Mouse (Mus musculus) hematopoietic stem cell, adult 5-6 weeks (primary cell): ENCODE data around the gene Pum1. TPM values are rescaled to one million over a fixed set of nuclear protein-coding genes. Genes with fewer than 3 reads are reported as not detected.

Experiments
- ATAC-seq, 2 experiments: fragments of 125-278 bp in 1 of 2; replicated peaks in 1 of 2; 2 replicates each; pipeline ENCODE4 v1.8.0; 2016 to 2017; ENCODE audit warnings: inconsistent platforms in 2 of 2, mild to moderate bottlenecking in 2 of 2, moderate number of reproducible peaks in 2 of 2, low read depth in 1 of 2, moderate TSS enrichment in 1 of 2; ENCODE audit not compliant: low FRiP score in 2 of 2, poor library complexity in 2 of 2, severe bottlenecking in 2 of 2, insufficient read depth in 1 of 2, low TSS enrichment in 1 of 2
- total RNA-seq: library from RNA; stranded (forward); fragments of 172-1452, 232-1000 nt; gene quantifications from 2 replicates; pipeline ENCODE4 v1.2.3, GENCODE M21; 2017

Pum1 gene
- total RNA-seq, 1 experiment from 2014 or later = 72.0 TPM

DNA sequence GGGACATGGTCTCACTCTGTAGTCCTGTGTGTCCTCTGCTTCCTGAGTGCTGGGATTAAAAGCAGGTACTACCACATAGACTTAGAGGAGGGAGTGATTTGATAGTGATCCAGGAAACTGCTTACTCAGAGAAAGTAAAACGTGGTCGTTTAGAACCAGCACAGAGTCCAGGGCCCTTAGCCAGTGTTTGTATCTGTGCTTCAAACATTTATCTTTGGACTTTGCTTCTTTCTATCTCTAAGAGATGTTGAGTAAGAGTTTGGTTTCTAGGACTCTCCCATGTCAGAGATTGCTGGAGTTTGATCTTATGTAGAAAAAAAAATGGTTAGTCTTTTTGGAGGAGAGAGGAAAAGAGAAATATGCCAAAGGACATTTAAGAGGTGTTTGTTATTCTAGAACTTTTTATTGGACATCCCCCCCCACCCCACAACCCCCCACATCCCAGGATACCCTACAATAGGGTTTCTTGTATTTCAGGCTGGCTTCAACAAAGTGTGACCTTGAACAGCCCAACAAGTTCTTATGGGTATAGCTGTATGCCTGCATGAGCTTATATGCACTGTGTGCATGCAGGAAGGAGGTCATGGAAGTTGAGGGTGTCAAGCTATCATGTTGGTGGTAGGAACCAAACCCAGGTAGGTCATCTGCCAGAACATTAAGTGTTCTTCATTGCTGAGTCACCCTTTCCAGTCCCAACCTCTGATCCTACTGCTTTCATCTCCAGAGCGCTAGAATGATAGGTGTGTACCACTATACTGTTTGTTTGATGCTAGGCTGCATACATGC is 43.3 kb downstream of the Pum1 start:
- ATAC-seq = no peak

- ATAC-seq = no peak
Observed at GRCm38 (mm10) chr4:130711353-130711848, 48.3 kb downstream of the Pum1 start.

GRCm38 (mm10) chr4:130712341-130712740 is 49.2 kb downstream of the Pum1 start:
- ATAC-seq = no peak; a peak in 1 of 4 replicates

- peak; percentile 36 to 50; a peak in 2 of 4 replicates for ATAC-seq
Observed at GRCm38 (mm10) chr4:130713430-130713829, 50.3 kb downstream of the Pum1 start.

GRCm38 (mm10) chr4:130715126-130715525 is 52.0 kb downstream of the Pum1 start:
- ATAC-seq = peak; percentile 13 to 36; a peak in 1 of 4 replicates

- no peak for ATAC-seq
Observed at GRCm38 (mm10) chr4:130715623-130716022, 52.5 kb downstream of the Pum1 start.

DNA sequence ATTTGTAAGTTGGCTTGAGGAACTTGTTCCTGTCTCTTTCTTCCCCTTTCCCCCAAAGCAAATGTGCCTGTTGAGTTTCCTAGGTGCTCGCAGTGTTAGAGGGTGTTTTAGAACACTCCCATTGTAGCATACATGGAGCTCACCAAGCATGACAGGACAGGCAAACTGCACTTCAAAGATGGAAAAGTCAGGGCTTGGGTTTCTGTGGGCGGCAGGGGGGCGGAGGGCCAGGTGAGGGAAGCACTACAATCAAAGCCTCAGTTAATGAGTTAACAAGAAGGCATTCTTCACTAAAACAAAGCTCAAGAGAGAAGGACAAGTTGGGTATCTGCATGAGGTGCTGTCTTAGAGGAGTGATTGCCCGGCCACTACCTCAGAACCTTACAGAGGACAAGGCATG is 56.2 kb downstream of the Pum1 start:
- ATAC-seq = no peak

GRCm38 (mm10) chr4:130722607-130723006 is 59.5 kb downstream of the Pum1 start:
- ATAC-seq = 0 out of 4 replicates have a peak, but pooled peaks of 1 of the 2 experiments have one; percentile 22

GRCm38 (mm10) chr4:130726118-130726517 is 63.0 kb downstream of the Pum1 start:
- ATAC-seq = no peak

- ATAC-seq = no peak
Observed at GRCm38 (mm10) chr4:130735957-130736356, 72.8 kb downstream of the Pum1 start.

GRCm38 (mm10) chr4:130738527-130738926 is 75.4 kb downstream of the Pum1 start:
- ATAC-seq = peak; percentile 56 to 80

DNA sequence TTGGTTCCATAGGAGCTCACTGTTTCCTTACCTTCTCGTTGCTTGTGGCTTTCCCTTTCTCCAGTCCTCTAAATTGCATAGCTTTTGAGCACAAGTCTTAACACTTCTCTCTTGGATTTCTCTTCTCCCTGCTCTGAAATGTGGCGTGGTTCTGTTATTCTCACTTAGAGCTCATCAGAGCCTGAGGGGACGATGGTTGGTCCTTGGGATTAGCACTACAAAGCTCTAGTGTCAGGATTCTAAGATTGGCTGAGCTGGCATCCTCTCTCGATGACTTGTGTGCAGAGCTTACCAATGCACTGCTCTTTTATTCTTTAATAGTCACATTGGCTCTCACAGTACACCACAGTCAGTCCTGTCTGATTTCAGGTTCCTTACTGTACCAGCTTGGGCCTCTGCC is 80.9 kb downstream of the Pum1 start:
- ATAC-seq = no peak

DNA sequence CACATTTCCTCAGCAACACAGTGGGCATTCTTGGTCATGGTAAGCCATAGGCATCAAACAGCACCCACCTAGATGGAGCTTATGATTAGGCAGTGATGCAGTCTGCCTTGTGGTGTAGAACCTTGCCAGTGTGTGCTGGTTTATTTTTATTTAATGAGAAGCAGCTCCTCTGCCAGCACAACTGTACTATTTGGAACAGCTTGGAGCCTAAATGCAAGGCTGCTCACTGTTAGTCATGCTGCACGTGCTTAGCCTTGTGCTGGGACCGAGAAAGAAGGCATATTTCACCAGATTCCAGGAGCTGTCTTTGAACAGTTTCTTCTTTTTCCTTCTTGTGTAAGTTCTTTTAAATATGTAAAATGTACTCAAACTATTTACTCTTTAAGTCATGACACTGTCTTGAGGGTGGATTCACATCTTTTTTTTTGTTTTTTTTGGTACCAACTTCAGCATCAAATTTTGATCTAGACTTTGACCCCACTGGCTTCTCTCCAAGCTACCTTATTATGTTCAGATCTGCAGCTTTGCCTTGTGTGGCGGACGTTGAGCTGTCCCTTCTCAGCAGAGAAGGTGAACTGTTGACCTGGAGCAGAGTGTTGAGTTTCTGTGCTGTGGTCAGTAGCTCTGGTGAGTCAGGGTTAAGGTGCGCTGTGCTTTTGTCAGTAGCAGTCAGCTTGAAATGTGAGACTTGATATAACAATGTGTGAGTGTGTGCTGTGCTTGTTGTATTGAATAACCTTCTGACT is 82.6 kb downstream of the Pum1 start:
- ATAC-seq = no peak

- ATAC-seq = no peak
Observed at GRCm38 (mm10) chr4:130749566-130749965, 86.4 kb downstream of the Pum1 start.

DNA sequence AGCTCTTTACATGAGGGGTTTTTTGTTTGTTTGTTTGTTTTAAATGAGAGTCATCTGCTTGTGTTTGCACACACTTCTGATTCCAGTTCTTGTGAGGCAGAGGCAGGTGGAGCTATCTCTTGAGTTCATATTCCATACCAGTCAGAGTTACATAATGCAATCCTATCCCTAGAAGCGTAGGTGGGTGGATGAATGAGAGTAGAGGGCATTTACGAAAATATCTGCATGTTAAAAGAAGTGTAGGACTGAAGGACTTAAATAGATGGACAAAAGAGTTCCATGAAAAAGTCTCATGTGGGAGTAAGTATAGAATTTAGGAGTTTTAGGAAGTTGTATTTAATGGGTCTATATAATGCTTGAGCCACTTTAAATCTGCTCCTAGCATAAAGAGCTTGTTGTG is 88.8 kb downstream of the Pum1 start:
- no peak for ATAC-seq

GRCm38 (mm10) chr4:130752591-130752990 is 89.5 kb downstream of the Pum1 start:
- ATAC-seq = no peak

DNA sequence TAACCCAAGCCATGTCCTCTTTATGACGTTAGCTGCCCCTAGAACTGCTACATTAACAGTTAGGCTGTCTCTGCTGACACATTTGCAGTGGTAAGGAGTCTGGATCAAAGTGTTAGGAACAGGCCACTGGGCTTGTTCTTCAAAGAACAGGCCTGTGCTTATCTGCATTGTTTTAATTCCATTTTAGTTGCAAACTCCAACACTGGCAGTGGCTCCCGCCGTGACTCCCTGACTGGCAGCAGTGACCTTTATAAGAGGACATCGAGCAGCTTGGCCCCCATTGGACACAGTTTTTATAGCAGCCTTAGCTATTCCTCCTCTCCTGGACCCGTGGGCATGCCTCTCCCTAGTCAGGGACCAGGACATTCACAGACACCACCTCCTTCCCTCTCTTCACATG is 90.6 kb downstream of the Pum1 start:
- ATAC-seq = no peak

GRCm38 (mm10) chr4:130754776-130755175 is 91.7 kb downstream of the Pum1 start:
- no peak for ATAC-seq
